Mouse (Mus musculus) MEL (cell line): ENCODE results near the gene Gal. TPM values are rescaled to one million over a fixed set of nuclear protein-coding genes. Genes with fewer than 3 reads are reported as not detected.

ENCODE experiments used
- DNase-seq: peaks from one replicate; pipeline ENCODE4 v3.0.0; 2011; ENCODE audit warnings: low read depth, low spot score
- H3K27ac ChIP-seq: 2 replicates; pipeline ENCODE4 v1.5.1; 2012; ENCODE audit warnings: low read depth, mild to moderate bottlenecking, control low read depth, low read length, moderate library complexity; ENCODE audit not compliant: control insufficient read depth
- H3K27me3 ChIP-seq, 2 experiments: fragments of 150-350 bp in 1 of 2; sonication (generic) in 1 of 2; 2 replicates each; pipeline ENCODE4 v1.6.1; 2012; ENCODE audit warnings: low read length in 2 of 2, mild to moderate bottlenecking in 2 of 2, improper control_type of control experiment in 1 of 2, moderate library complexity in 1 of 2; ENCODE audit not compliant: insufficient read depth in 2 of 2, control insufficient read depth in 1 of 2
- H3K36me3 ChIP-seq, 2 experiments: 2 replicates each; pipeline ENCODE4 v1.6.1; 2012 to 2014; ENCODE audit warnings: low read length in 2 of 2, improper control_type of control experiment in 1 of 2, inconsistent platforms in 1 of 2, mild to moderate bottlenecking in 1 of 2; ENCODE audit not compliant: insufficient read depth in 2 of 2, control insufficient read depth in 1 of 2
- H3K4me1 ChIP-seq, 2 experiments: fragments of 150-350 bp in 1 of 2; sonication (generic) in 1 of 2; 2 replicates each; pipeline ENCODE4 v1.6.1; 2012; ENCODE audit warnings: low read length in 2 of 2, improper control_type of control experiment in 1 of 2, mild to moderate bottlenecking in 1 of 2; ENCODE audit not compliant: insufficient read depth in 2 of 2, control insufficient read depth in 1 of 2
- H3K4me3 ChIP-seq, 2 experiments: fragments of 150-350 bp in 1 of 2; sonication (generic) in 1 of 2; 2 replicates each; pipeline ENCODE4 v1.5.1; 2012; ENCODE audit warnings: low read depth in 2 of 2, low read length in 2 of 2, mild to moderate bottlenecking in 2 of 2, moderate library complexity in 2 of 2, control low read depth in 1 of 2, improper control_type of control experiment in 1 of 2; ENCODE audit not compliant: control insufficient read depth in 1 of 2, insufficient read depth in 1 of 2
- H3K79me2 ChIP-seq: 2 replicates; pipeline ENCODE4 v1.6.1; 2012; ENCODE audit warnings: mild to moderate bottlenecking, low read length, moderate library complexity; ENCODE audit not compliant: control insufficient read depth, poor library complexity, insufficient read depth
- H3K9ac ChIP-seq: 2 replicates; pipeline ENCODE4 v1.6.1; 2012; ENCODE audit warnings: low read depth, mild to moderate bottlenecking, control low read depth, low read length, moderate library complexity; ENCODE audit not compliant: control insufficient read depth, poor library complexity, severe bottlenecking
- H3K9me3 ChIP-seq: fragments of 150-350 bp; sonication (generic); replicated peaks from 2 replicates; pipeline ENCODE4 v1.6.1; 2012; ENCODE audit warnings: mild to moderate bottlenecking, low read length, improper control_type of control experiment, moderate library complexity; ENCODE audit not compliant: insufficient read depth
- BHLHE40 ChIP-seq: IDR thresholded peaks from 2 replicates; pipeline ENCODE4 v1.6.1; 2012; ENCODE audit warnings: low read depth, mild to moderate bottlenecking, inconsistent platforms, low read length, improper control_type of control experiment, borderline replicate concordance
- CHD2 ChIP-seq: IDR thresholded peaks from 2 replicates; pipeline ENCODE4 v1.6.1; 2011; ENCODE audit warnings: low read length, improper control_type of control experiment
- E2F4 ChIP-seq: IDR thresholded peaks from 2 replicates; pipeline ENCODE4 v1.6.1; 2011; ENCODE audit warnings: low read depth, low read length, improper control_type of control experiment, borderline replicate concordance
- ELF1 ChIP-seq: IDR thresholded peaks from 2 replicates; pipeline ENCODE4 v1.6.1; 2014; ENCODE audit warnings: low read depth, mild to moderate bottlenecking, inconsistent platforms, low read length, improper control_type of control experiment, moderate library complexity
- GABPA ChIP-seq: IDR thresholded peaks from 2 replicates; pipeline ENCODE4 v1.6.1; 2012; ENCODE audit warnings: low read depth, mild to moderate bottlenecking, inconsistent platforms, low read length, improper control_type of control experiment, moderate library complexity
- MEF2A ChIP-seq: IDR thresholded peaks from 2 replicates; pipeline ENCODE4 v1.6.1; 2014; ENCODE audit warnings: low read depth, mild to moderate bottlenecking, inconsistent platforms, low read length, improper control_type of control experiment; ENCODE audit not compliant: poor library complexity, insufficient replicate concordance, severe bottlenecking; ENCODE audit errors: extremely low read depth
- MXI1 ChIP-seq: IDR thresholded peaks from 2 replicates; pipeline ENCODE4 v1.6.1; 2011; ENCODE audit warnings: mild to moderate bottlenecking, low read depth, low read length, improper control_type of control experiment
- POLR2AphosphoS5 ChIP-seq: IDR thresholded peaks from 2 replicates; pipeline ENCODE4 v1.6.1; 2012; ENCODE audit warnings: low read depth, borderline replicate concordance, mild to moderate bottlenecking, inconsistent platforms, low read length, moderate library complexity, mixed read lengths
- TAL1 ChIP-seq: IDR thresholded peaks from 2 replicates; pipeline ENCODE4 v1.6.1; 2012; ENCODE audit warnings: mild to moderate bottlenecking, inconsistent platforms, low read length, moderate library complexity, mixed read lengths
- USF1 ChIP-seq: IDR thresholded peaks from 2 replicates; pipeline ENCODE4 v1.6.1; 2014; ENCODE audit warnings: low read depth, mild to moderate bottlenecking, inconsistent platforms, low read length, improper control_type of control experiment, moderate library complexity
- polyA plus RNA-seq, 2 experiments: library from polyadenylated mRNA; stranded (reverse) in 1 of 2; unstranded in 1 of 2; fragments of >175 nt in 1 of 2; fragments of >200 nt in 1 of 2; gene quantifications; 2 replicates each; pipeline versions ENCODE4 v1.2.1 to v1.2.4; 2012; ENCODE audit warnings: low replicate concordance in 2 of 2, low read depth in 1 of 2; ENCODE audit not compliant: insufficient read length in 2 of 2, insufficient read depth in 1 of 2, missing spikeins in 1 of 2
- total RNA-seq: library from RNA; depleted of rRNA; stranded (reverse); fragments of 300-350 nt; gene quantifications from 2 replicates; pipeline ENCODE4 v1.2.3, GENCODE M21; 2012; rRNA removed

Gal gene
- total and polyA plus RNA-seq, 3 experiments: not detected

- Histone ChIP-seq H3K4me3 (no peak overlapping the region), H3K27me3 (no peaks in the 10 kb centered on the region), H3K36me3 (peaks cover 0 to 10% of the 10 kb centered on the region in 2 experiments; a peak in 2 of 4 replicates), H3K4me1 (peaks cover 4 to 15% of the 10 kb centered on the region in 2 experiments; a peak in 3 of 4 replicates), H3K9me3 (no peaks in the 10 kb centered on the region), H3K9ac (no peak overlapping the region), H3K27ac (no peak overlapping the region), H3K79me2 (no peaks in the 10 kb centered on the region)
- TF ChIP-seq GABPA (no peak), E2F4 (no peak), MEF2A (no peak), ELF1 (no peak), MXI1 (no peak), POLR2AphosphoS5 (no peak), TAL1 (no peak), USF1 (no peak), BHLHE40 (no peak), CHD2 (no peak)
- no peak for DNase-seq
Measured at GRCm38 (mm10) chr19:3363510-3363909, 50.8 kb downstream of the Gal start.

Other genes with a start within 250 kb of the Gal start
- 122 and 145 TPM in 2 replicates for gene Mrpl21, start 131.6 kb downstream of the Gal start, total RNA-seq
- gene Mrpl21, start 131.6 kb downstream of the Gal start, polyA plus RNA-seq: 100 to 1,000 TPM in 1 of 2 experiments, not detected in 1; 159 TPM
- gene Ighmbp2, start 131.5 kb downstream of the Gal start, total RNA-seq: 10.3 and 11.7 TPM in 2 replicates
- 10 to 100 TPM in 1 of 2 experiments, not detected in 1; 12.9 TPM for gene Ighmbp2, start 131.5 kb downstream of the Gal start, polyA plus RNA-seq
- 16.1 and 16.2 TPM in 2 replicates for gene Cpt1a, start 92.2 kb downstream of the Gal start, total RNA-seq
- gene Cpt1a, start 92.2 kb downstream of the Gal start, polyA plus RNA-seq: 10 to 100 TPM in 1 of 2 experiments, not detected in 1; 40.4 TPM
- 1.1 and 2.1 TPM in 2 replicates for gene Tesmin, start 25.7 kb downstream of the Gal start, total RNA-seq
- gene Tesmin, start 25.7 kb downstream of the Gal start, polyA plus RNA-seq: 1 to 10 TPM in 1 of 2 experiments, not detected in 1; 2.2 TPM
- gene Ppp6r3, start 161.2 kb upstream of the Gal start, total RNA-seq: 49.4 and 55.5 TPM in 2 replicates
- 100 to 1,000 TPM in 1 of 2 experiments, 10 to 100 TPM in 1; 70.0 to 135 TPM for gene Ppp6r3, start 161.2 kb upstream of the Gal start, polyA plus RNA-seq